Mouse (Mus musculus) stomach, adult 2 months (tissue): ENCODE measurements around the gene Syngr3. TPM values are rescaled to one million over a fixed set of nuclear protein-coding genes. Genes with fewer than 3 reads are reported as not detected.

Source experiments
- polyA plus RNA-seq: library from polyadenylated mRNA; depleted of rRNA; stranded (reverse); fragments of >200 nt; gene quantifications from 2 replicates; pipeline ENCODE4 v1.2.3, GENCODE M21; 2012; rRNA removed

Gene Syngr3
- polyA plus RNA-seq, result 1.4 and 1.7 TPM in 2 replicates

DNA sequence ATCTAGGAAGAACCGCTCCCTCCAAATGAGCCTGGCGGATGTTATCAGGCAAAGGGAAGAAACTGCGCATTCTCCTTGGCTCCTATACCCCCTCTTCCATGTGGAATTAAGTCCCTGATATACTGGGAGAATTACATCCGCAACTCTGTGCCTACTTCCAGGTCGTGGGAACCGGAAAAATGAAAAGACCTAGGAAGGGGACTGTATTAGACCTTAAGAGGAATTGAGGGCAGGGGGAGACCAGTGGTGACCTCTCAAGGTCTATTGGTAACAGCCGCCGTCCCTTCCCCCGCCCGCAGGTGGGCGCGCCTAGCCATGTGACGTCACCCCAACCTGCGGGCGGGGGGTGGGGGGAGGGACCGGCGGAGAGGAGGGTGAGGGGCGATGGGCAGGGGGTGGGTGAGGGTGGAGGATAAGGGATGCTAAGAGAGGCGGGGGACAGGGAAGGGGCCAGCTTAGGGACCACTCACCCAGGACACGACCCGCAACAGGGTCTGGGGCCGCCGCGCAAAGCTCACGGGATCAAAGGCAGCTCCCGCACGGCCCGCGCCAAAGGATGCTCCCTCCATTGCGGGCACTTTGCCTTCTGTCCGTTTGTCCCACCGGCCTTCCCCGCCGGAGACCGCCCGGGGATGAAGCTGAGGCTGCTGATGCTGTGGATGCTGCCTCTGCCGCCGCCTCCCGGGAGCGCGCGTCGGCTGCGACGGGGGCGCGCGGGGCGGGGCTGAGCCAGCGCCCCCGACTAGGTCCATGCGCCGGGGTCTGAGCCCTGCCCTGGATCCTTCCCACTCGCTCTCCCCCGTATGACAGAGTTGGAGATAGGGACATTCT lies at the start of gene Syngr3:
Gene Syngr3, minus strand, starts transcription at position 705 of the 831 bp plus-strand sequence.

GRCm38 (mm10) chr17:24736330-24737051 lies 46.7 kb upstream of the Syngr3 start, which contains the start of gene Msrb1:
TSS of gene Msrb1 (plus strand) at chr17:24736642.

GRCm38 (mm10) chr17:24727618-24728017 lies 37.9 kb upstream of the Syngr3 start, which contains the start of gene Rpl3l:
TSS of gene Rpl3l (plus strand) at chr17:24727820.

DNA sequence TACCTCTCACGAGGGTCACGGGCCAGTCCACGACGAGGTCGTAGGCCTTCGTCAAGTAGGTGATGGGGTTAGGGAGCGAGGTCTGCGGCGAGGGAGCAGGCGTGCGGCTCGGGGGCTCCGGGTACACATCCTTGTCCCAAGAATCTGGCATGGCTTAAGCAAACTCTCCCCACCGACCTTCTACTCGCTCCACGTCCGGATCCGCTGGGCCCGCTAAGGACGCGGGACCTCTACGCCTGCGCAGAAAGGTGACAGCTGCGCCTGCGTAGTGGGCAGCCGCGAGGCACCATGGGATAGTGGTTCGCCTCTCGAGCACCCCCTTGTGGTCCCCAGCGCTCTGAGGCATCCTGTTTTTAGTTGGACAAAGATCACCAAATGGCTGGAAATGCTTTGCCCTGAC lies 34.4 kb upstream of the Syngr3 start, which contains the start of gene Ndufb10:
Gene Ndufb10, minus strand, starts transcription at position 295 of the 400 bp plus-strand sequence.

GRCm38 (mm10) chr17:24717943-24718342 lies 28.2 kb upstream of the Syngr3 start, which contains the start of the genes Rnf151 and Rps2:
TSS of gene Rnf151 (minus strand) at chr17:24718063.
TSS of gene Rps2 (plus strand) at chr17:24718116.

DNA sequence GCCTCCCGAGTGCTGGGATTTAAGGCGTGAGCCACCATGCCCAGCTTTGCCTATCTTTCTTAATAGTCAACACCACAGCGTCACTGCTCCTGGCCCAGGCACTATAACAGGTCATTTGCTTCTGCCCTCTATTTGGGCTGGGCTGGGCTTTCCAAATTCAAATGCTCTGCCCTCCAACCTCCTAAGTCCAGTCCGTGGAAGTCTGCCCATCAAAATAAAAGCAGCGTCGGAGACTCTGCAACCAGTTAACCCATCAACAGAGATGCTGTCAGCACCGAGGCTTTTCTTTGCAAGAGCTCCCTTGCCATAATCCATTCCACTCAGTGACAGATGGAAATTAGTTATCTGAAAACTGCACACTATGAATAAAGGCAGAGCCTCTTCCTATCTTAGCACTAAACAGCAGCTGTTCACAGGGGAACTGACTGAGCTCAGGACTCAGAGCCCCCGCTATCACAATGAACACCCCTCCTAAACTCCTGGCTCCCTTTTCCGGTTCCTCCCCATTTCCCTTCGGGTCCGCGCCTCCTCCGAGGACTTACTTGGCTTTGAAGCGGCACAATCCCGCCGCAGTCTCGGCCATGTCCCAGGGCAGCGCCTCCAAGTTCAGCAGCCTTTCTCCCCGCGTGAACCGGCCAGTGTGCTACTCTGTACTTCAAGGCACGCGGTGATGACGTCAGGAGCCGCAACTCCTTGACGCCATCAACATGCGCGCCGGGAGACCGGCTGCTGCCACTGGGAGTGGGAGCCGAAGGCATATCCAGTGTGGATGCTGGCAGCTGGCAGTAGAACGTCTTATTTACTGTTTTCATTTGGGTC lies 17.4 kb upstream of the Syngr3 start, which contains the start of gene Tbl3:
Gene Tbl3, minus strand, starts transcription at position 679 of the 819 bp plus-strand sequence.

GRCm38 (mm10) chr17:24696011-24696697 lies 6.4 kb upstream of the Syngr3 start, which contains the start of the genes Gfer and Noxo1:
TSS of gene Gfer (minus strand) at chr17:24696156.
TSS of gene Noxo1 (plus strand) at chr17:24696234.

GRCm38 (mm10) chr17:24669545-24670245 lies 20.1 kb downstream of the Syngr3 start, which contains the start of gene Zfp598:
TSS of gene Zfp598 (plus strand) at chr17:24669687.

GRCm38 (mm10) chr17:24658017-24658758 lies 31.6 kb downstream of the Syngr3 start, which contains the start of gene Npw:
TSS of gene Npw (minus strand) at chr17:24658457.

GRCm38 (mm10) chr17:24650070-24650616 lies 39.6 kb downstream of the Syngr3 start, which contains the start of gene Slc9a3r2:
TSS of gene Slc9a3r2 (minus strand) at chr17:24650327.

Other genes starting within 250 kb of the Syngr3 start
- 14.8 and 19.5 TPM in 2 replicates for gene Dnase1l2, start 246.8 kb downstream of the Syngr3 start, polyA plus RNA-seq
- gene E4f1, start 219.6 kb downstream of the Syngr3 start, polyA plus RNA-seq, result 36.0 and 36.4 TPM in 2 replicates
- gene Pgp, start 219.6 kb downstream of the Syngr3 start, polyA plus RNA-seq, result 31.9 and 71.4 TPM in 2 replicates
- 0.89 and 2.0 TPM in 2 replicates for gene Bricd5, start 216.1 kb downstream of the Syngr3 start, polyA plus RNA-seq
- gene Mlst8, start 210.9 kb downstream of the Syngr3 start, polyA plus RNA-seq, result 17.7 and 18.0 TPM in 2 replicates
- gene Caskin1, start 201.4 kb downstream of the Syngr3 start, polyA plus RNA-seq, result 0.31 and 0.43 TPM in 2 replicates
- 69.9 and 81.7 TPM in 2 replicates for gene Traf7, start 162.0 kb downstream of the Syngr3 start, polyA plus RNA-seq
- gene Rab26, start 155.7 kb downstream of the Syngr3 start, polyA plus RNA-seq, result 0.52 and 0.64 TPM in 2 replicates
- gene Pkd1, start 140.1 kb downstream of the Syngr3 start, polyA plus RNA-seq, result 28.7 and 31.6 TPM in 2 replicates
- gene Tsc2, start 57.3 kb downstream of the Syngr3 start, polyA plus RNA-seq, result 76.4 and 92.7 TPM in 2 replicates
- 4.2 and 7.1 TPM in 2 replicates for gene Nthl1, start 57.3 kb downstream of the Syngr3 start, polyA plus RNA-seq
- 79.0 and 91.9 TPM in 2 replicates for gene Slc9a3r2, start 39.6 kb downstream of the Syngr3 start, polyA plus RNA-seq
- gene Npw, start 31.5 kb downstream of the Syngr3 start, polyA plus RNA-seq, result 82.5 and 162 TPM in 2 replicates
- gene Zfp598, start 20.3 kb downstream of the Syngr3 start, polyA plus RNA-seq, result 38.5 and 39.1 TPM in 2 replicates
- gene Gfer, start 6.2 kb upstream of the Syngr3 start, polyA plus RNA-seq, result 7.2 and 30.2 TPM in 2 replicates
- 11.3 and 12.3 TPM in 2 replicates for gene Noxo1, start 6.3 kb upstream of the Syngr3 start, polyA plus RNA-seq
- 25.5 and 30.0 TPM in 2 replicates for gene Tbl3, start 17.7 kb upstream of the Syngr3 start, polyA plus RNA-seq
- 0.13 and 0.33 TPM in 2 replicates for gene Rnf151, start 28.1 kb upstream of the Syngr3 start, polyA plus RNA-seq
- 1,596 and 3,241 TPM in 2 replicates for gene Rps2, start 28.2 kb upstream of the Syngr3 start, polyA plus RNA-seq
- gene Ndufb10, start 34.5 kb upstream of the Syngr3 start, polyA plus RNA-seq, result 158 and 263 TPM in 2 replicates
- gene Rpl3l, start 37.9 kb upstream of the Syngr3 start, polyA plus RNA-seq, result 2.5 and 3.6 TPM in 2 replicates
- 78.4 and 78.5 TPM in 2 replicates for gene Msrb1, start 46.7 kb upstream of the Syngr3 start, polyA plus RNA-seq
- 3.0 and 3.9 TPM in 2 replicates for gene Hs3st6, start 63.0 kb upstream of the Syngr3 start, polyA plus RNA-seq
- gene Meiob, start 114.3 kb upstream of the Syngr3 start, polyA plus RNA-seq, result not detected in 2 replicates
- 37.2 and 61.0 TPM in 2 replicates for gene Hagh, start 150.2 kb upstream of the Syngr3 start, polyA plus RNA-seq
- gene Fahd1, start 160.4 kb upstream of the Syngr3 start, polyA plus RNA-seq, result 5.4 and 6.5 TPM in 2 replicates
- gene Igfals, start 176.0 kb upstream of the Syngr3 start, polyA plus RNA-seq, result 2.3 and 5.1 TPM in 2 replicates
- gene Nubp2, start 196.4 kb upstream of the Syngr3 start, polyA plus RNA-seq, result 17.6 and 19.5 TPM in 2 replicates
- 55.4 and 87.4 TPM in 2 replicates for gene Spsb3, start 196.7 kb upstream of the Syngr3 start, polyA plus RNA-seq
- 12.9 and 16.6 TPM in 2 replicates for gene Eme2, start 205.1 kb upstream of the Syngr3 start, polyA plus RNA-seq
- 92.5 and 285 TPM in 2 replicates for gene Mrps34, start 205.2 kb upstream of the Syngr3 start, polyA plus RNA-seq
- 25.7 and 28.0 TPM in 2 replicates for gene Nme3, start 206.5 kb upstream of the Syngr3 start, polyA plus RNA-seq
- gene Mapk8ip3, start 247.0 kb upstream of the Syngr3 start, polyA plus RNA-seq, result 31.3 and 37.0 TPM in 2 replicates